Mouse (Mus musculus): ENCODE data around the gene Ttc9c.

DNA sequence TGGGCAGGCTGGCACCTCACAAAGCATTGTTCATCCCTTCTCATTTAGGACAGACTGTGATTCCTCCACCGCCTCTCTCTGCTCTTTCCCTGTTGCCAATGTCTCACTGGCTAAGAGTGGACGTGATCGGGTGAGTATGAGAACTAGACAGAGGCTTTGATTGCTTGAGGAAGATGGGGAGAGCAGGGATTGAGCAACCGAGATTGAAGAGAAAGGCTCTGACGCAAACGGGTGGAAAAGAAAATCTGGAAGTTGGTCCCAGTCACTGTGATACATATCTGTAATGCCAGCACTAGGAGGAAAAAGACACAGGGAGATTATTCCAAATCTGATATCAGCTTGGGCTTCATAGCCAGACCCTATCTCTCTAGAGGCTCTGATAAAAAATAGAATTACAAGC is 23.8 kb upstream of the Ttc9c start:
- no peak for TF ChIP-seq POLR2A (IDR thresholded peaks at IDR 0.05; ENCODE audit: low read depth, low read length)
- no peak for TF ChIP-seq CTCF (IDR thresholded peaks at IDR 0.05; ENCODE audit: extremely low read depth, insufficient read depth, insufficient read length, insufficient replicate concordance)

Data from spleen, adult 2 months (tissue).